In the genomic region with DNA sequence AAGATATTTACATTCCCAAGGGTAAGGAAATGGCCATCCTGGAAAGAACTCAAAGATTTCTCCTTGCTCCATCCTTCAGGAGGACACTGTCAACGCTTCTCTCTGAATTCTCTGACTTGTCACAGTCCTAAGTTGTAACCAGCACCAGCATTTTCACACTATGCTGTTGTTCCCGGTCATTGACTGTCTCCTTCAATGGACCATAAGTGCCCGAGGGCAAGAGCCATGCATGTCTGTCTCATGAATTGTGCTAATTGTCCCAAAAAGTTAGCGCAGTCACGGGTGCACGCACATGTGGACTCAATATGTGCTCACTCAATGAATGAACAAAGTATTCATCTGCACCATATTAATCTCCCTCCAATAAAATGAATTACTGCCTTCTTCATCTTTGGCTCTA, we compare ENCODE assay signal across 20 mouse cellular contexts.
"Had no signal": no experiment of that assay in that cellular context is flagged by ENCODE, and none has a peak within 500 bp of the region (broad histone marks: within the 10 kb centered on the region; RNA-seq: fewer than 3 reads in every experiment).

No protein-coding gene starts in this region.

- H3K4me1 ChIP-seq: liver, embryonic 15.5 days; lung, embryonic 15.5 days; megakaryocyte, embryonic 14.5 days; neural tube, embryonic 15.5 days had no signal

- H3K4me3 ChIP-seq: liver, embryonic 15.5 days; lung, embryonic 15.5 days; megakaryocyte, embryonic 14.5 days; midbrain, embryonic 10.5 days; midbrain, embryonic 13.5 days; myocyte; neural tube, embryonic 13.5 days; neural tube, embryonic 15.5 days had no signal

- H3K27ac ChIP-seq: liver, embryonic 15.5 days; lung, embryonic 15.5 days; macrophage; midbrain, embryonic 10.5 days; midbrain, embryonic 13.5 days; neural tube, embryonic 13.5 days; neural tube, embryonic 15.5 days had no signal

- DNase-seq: liver, postnatal 0 days; lung, adult 2 months; lung, postnatal 14 days; lung, postnatal 36 days; right cerebral cortex, adult 18-20 months; right cerebral cortex, postnatal 25 days; right cerebral cortex, postnatal 4 days; spleen, adult 18-20 months; thymus, adult 18-20 months; thymus, postnatal 14 days; thymus, postnatal 36 days had no signal

- H3K27me3 ChIP-seq: liver, embryonic 15.5 days; lung, embryonic 15.5 days; megakaryocyte, embryonic 14.5 days; midbrain, embryonic 13.5 days; neural tube, embryonic 13.5 days; neural tube, embryonic 15.5 days had no signal
